Mouse (Mus musculus) forebrain, embryonic 12.5 days (tissue): ENCODE measurements at regions not wholly inside any gene's neighbourhood (a gene's known extent, or its start where the extent isn't known, plus 50 kb on each side); places are given as distances from the start of the nearest gene placed in this dataset.

ENCODE experiments used
- ATAC-seq: fragments of 200-750 bp; cut with Nextera tagmentation; 2 replicates; pipeline ENCODE4 v1.8.0; 2017; ENCODE audit warnings: moderate TSS enrichment; ENCODE audit not compliant: low FRiP score
- H3K27ac ChIP-seq: fragments of 300-500 bp; sonication (generic); 2 replicates; pipeline ENCODE4 v1.5.1; 2016; ENCODE audit warnings: mild to moderate bottlenecking
- H3K27me3 ChIP-seq: fragments of 300-500 bp; sonication (generic); 2 replicates; pipeline ENCODE4 v1.6.1; 2016; ENCODE audit warnings: mild to moderate bottlenecking
- H3K36me3 ChIP-seq: fragments of 300-500 bp; sonication (generic); replicated peaks from 2 replicates; pipeline ENCODE4 v1.6.1; 2016; ENCODE audit warnings: mild to moderate bottlenecking
- H3K4me1 ChIP-seq: fragments of 300-500 bp; sonication (generic); 2 replicates; pipeline ENCODE4 v1.6.1; 2016
- H3K4me2 ChIP-seq: fragments of 300-500 bp; sonication (generic); 2 replicates; pipeline ENCODE4 v1.6.1; 2016; ENCODE audit warnings: mild to moderate bottlenecking, moderate library complexity
- H3K4me3 ChIP-seq: fragments of 300-500 bp; sonication (generic); replicated peaks from 2 replicates; pipeline ENCODE4 v1.5.1; 2016; ENCODE audit warnings: mild to moderate bottlenecking
- H3K9ac ChIP-seq: fragments of 300-500 bp; sonication (generic); 2 replicates; pipeline ENCODE4 v1.6.1; 2016; ENCODE audit warnings: mild to moderate bottlenecking
- H3K9me3 ChIP-seq: fragments of 300-500 bp; sonication (generic); 2 replicates; pipeline ENCODE4 v1.6.1; 2016
- WGBS: fragments of 180-500 bp; shearing (Covaris S2); methylation state at CpG from one replicate; pipeline ENCODE4 v1.1.7; 2016; 5-methylcytosine and 5-hydroxymethylcytosine counted together

DNA sequence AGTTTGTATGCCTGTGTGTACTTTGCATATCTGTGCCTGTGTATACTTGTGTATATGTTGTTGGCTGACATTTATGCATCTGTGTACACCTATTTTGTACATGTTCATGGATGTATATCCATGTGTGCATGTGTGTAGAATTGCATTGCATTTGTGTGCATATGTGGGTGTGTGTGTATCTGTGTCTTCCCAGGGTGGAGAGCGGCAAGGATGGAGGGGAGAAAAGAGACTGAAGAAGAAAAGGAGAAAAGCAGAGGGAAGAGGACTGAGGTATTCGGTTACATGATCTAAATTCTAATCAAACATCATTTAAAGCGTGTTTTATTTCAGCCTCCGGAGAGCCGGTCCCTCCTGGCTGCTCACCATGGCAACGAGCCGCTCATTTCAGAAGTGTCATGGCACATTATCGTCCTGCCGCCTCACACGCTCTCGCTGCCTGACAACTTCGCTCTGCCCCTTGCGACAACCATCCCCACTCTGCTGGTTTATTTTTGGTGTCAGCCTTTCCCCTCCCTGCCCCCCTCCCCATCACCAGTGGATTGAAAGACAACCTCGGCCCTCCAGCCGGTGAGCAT is 58.6 kb downstream of the Mrm1 start:
- H3K27me3 ChIP-seq: peaks cover 60% of the 10 kb centered on the region
- H3K4me3 ChIP-seq: no peak overlapping the region
- peak; percentile 84 for ATAC-seq
- 20% methylated on average over 15 of the region's 15 CpGs for WGBS
- H3K9ac ChIP-seq: no peak overlapping the region
- H3K27ac ChIP-seq: peak overlapping the region; percentile 47
- peak overlapping the region; percentile 31 for H3K4me2 ChIP-seq
- 0 out of 2 replicates have a peak, but pooled peaks cover under 1% of the 10 kb centered on the region for H3K9me3 ChIP-seq
- H3K4me1 ChIP-seq: peaks cover 37% of the 10 kb centered on the region
- H3K36me3 ChIP-seq: no peaks in the 10 kb centered on the region

DNA sequence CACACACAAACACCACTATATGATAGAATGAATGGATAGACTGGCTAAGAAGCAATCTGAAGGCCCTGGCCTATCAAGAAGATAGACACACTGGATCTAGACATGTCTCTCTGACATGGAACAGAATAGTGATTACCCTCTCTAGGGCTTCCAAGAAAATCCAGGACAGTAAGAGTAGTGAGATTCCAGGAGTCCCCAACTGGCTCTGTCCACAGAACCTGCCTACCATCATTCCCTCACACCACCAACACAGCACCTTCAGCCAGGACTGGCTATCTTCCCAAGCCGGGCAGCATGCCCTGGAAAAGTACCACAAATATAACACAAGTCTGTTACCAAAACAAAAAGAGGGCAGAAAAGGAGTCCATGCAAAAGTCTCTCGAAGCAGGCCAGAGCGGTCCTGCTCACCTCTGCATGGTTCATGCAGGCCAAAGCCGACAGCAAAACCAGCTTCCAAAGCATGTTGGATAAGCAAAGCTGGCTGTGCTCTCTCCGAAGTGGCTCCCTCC is 59.8 kb downstream of the Mrm1 start:
- no peak overlapping the region for H3K27ac ChIP-seq
- ATAC-seq: no peak
- 83% methylated on average over 5 of the region's 5 CpGs for WGBS
- no peak overlapping the region for H3K4me2 ChIP-seq
- no peak overlapping the region for H3K4me3 ChIP-seq
- no peaks in the 10 kb centered on the region for H3K36me3 ChIP-seq
- peaks cover 30% of the 10 kb centered on the region for H3K4me1 ChIP-seq
- H3K9me3 ChIP-seq: 0 out of 2 replicates have a peak, but pooled peaks cover 3% of the 10 kb centered on the region
- H3K9ac ChIP-seq: no peak overlapping the region
- peaks cover 56% of the 10 kb centered on the region for H3K27me3 ChIP-seq

DNA sequence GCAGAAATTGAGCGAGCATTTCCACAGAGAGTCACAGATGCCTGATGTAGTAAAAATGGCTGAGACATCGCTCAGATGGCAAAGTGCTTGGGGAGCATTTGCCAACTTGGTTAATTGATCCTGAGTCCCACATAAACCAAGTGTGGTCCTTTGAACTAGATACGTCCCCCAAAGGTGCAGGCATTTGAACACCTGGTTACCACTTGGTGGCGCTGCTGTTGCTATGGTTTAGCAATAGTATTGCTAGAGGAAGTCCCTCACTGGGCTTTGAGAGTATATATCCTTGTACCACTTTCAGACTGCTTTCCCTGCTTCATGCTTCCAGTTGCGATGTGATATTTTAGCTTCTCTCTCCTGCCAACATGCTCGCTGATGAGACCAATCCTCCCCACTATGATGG is 67.3 kb downstream of the Mrm1 start:
- H3K4me3 ChIP-seq: no peak overlapping the region
- H3K36me3 ChIP-seq: no peaks in the 10 kb centered on the region
- H3K9me3 ChIP-seq: 0 out of 2 replicates have a peak, but pooled peaks cover 6% of the 10 kb centered on the region
- peaks cover 23% of the 10 kb centered on the region for H3K4me1 ChIP-seq
- 75% methylated on average over 6 of the region's 6 CpGs for WGBS
- peaks cover 75% of the 10 kb centered on the region for H3K27me3 ChIP-seq
- H3K4me2 ChIP-seq: no peak overlapping the region
- no peak overlapping the region for H3K27ac ChIP-seq
- no peak overlapping the region for H3K9ac ChIP-seq
- ATAC-seq: no peak

DNA sequence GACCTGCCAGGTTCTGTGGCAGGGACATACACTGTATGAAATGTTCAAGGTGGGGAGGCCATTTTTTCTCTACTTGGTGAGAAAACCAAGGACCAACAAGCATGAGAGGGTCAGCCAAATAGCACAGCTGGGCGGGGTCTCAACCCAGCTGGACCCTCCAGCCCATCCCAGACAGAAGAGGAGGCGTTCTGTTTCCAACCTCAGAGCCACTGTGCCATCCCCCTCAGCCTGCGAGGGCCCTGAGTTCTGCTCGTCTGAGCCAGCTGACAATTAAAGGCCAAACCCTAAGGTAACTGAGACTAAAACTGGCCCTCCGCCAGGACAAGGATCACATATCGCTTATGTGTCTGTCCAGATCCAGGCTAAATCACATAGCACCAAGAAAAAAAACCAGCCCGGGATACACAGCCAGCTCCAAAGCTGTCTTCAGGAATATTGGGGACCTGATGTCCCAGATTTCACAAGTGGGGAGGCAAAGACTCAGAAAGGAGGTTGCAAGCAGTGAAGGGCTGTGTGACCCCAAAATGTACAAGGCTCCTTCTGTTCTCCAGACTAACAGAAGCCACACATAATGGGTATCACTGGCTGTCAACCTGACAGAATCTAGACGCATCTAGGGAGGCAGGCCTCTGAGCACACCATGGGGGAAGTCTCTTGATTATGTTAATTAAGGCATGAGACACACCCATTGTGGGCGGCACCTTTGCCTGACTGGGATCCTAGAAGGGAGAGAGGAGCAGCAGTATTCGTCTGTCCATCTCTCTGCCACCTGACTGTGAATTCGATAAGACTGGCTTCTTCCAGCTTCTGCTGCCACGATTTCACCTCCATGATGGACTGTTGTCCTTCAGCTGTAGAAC is 69.6 kb downstream of the Mrm1 start:
- H3K4me3 ChIP-seq: no peak overlapping the region
- no peak overlapping the region for H3K4me2 ChIP-seq
- ATAC-seq: no peak
- 40% methylated on average over 12 of the region's 12 CpGs for WGBS
- peaks cover 69% of the 10 kb centered on the region for H3K27me3 ChIP-seq
- no peak overlapping the region for H3K9ac ChIP-seq
- H3K27ac ChIP-seq: no peak overlapping the region
- no peaks in the 10 kb centered on the region for H3K36me3 ChIP-seq
- H3K9me3 ChIP-seq: 0 out of 2 replicates have a peak, but pooled peaks cover 3% of the 10 kb centered on the region
- peaks cover 23% of the 10 kb centered on the region for H3K4me1 ChIP-seq

DNA sequence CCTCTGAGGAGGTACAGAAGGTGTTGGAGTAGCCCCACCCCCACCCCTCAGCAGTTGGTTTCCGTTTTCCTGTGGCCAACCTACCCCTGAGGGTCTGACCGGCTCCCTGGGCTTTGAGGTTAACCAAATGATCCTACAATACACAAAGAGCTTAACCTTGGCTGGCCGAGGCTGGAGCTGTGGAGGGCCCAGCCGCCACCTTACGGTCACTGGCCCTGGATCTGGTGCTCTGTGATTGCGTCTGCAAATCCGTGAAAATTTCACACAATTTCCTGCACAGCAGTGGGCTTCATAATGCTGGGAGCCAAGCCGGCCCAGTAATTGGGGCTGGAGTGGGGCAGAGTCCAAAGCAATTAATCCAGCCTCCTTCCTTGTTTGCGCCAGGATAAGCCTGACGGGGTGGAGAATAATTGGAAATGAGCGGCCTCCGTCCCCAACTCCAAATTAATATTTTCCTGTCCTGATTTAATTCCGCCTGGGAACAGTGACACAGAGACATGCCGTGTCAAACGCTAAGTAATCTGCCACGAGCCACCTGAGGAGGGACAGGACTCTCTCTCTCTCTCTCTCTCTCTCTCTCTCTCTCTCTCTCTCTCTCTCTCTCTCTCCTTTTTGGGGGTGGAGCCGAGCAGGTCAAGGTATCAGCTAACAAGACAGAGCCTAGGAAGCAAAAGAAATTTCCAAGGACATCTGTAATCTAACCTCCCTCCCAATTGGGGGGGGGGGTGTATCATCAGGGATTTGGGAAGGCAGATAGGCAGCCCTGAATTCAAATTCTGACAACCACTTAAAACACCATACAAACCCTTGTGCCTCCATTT is 80.3 kb downstream of the Mrm1 start:
- Histone ChIP-seq H3K4me1 (peaks cover 13% of the 10 kb centered on the region), H3K36me3 (no peaks in the 10 kb centered on the region), H3K9me3 (no peaks in the 10 kb centered on the region), H3K27ac (peak overlapping the region; percentile 63; the same call in 1 of the 2 replicates), H3K9ac (no peak overlapping the region), H3K4me2 (peak overlapping the region; percentile 10; the same call in 1 of the 2 replicates), H3K4me3 (no peak overlapping the region), H3K27me3 (peaks cover 67% of the 10 kb centered on the region)
- WGBS: 15% methylated on average over 17 of the region's 17 CpGs
- no peak for ATAC-seq

DNA sequence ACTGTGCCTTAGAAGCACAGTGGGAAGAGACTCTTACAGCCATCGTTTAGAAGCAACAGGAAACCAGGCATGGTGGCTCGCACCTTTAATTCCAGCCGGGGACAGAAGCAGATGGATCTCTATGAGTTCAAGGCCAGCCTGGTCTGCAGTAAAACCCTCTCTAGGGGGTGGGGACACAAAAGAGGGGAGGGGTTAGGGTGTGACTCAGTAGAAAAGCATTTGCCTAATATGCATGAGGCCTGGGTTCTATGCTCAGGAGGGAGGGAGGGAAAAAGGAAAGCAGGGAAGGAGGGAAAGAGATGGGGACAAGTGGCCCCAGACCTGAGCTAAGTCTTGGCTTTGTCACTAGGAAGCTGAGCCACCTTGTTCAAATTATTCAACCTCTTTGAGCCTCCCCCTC is 81.2 kb downstream of the Mrm1 start:
- H3K4me1 ChIP-seq: peaks cover 13% of the 10 kb centered on the region
- no peak overlapping the region for H3K4me3 ChIP-seq
- H3K9me3 ChIP-seq: no peaks in the 10 kb centered on the region
- 0 out of 2 replicates have a peak overlapping the region, but pooled peaks have one; percentile 63 for H3K27ac ChIP-seq
- H3K27me3 ChIP-seq: peaks cover 69% of the 10 kb centered on the region
- no peak for ATAC-seq
- H3K36me3 ChIP-seq: no peaks in the 10 kb centered on the region
- WGBS: 68% methylated on average over 3 of the region's 3 CpGs
- no peak overlapping the region for H3K4me2 ChIP-seq
- no peak overlapping the region for H3K9ac ChIP-seq

DNA sequence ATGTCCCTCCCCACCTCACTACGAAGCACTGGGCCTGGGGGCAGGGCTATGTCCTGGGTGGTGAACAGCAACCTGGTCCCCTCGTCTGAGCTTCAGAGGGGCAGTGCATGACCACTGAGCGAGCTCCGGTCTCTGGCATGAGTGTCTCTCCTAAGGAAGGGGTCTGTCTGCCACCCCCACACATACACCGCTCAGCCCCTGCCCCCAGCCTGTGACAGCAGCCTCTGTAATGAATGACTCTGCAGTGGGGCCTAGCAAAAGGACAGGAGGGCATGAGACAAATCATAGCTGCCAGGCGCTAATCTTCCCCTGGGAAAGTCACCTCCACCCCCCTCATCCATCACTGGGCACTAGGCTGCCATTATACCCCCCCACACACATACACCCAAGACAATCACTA is 87.4 kb downstream of the Mrm1 start:
- Histone ChIP-seq H3K9me3 (no peaks in the 10 kb centered on the region), H3K4me3 (no peak overlapping the region), H3K27me3 (peaks cover 60% of the 10 kb centered on the region), H3K9ac (no peak overlapping the region), H3K4me1 (peaks cover 30% of the 10 kb centered on the region), H3K36me3 (no peaks in the 10 kb centered on the region), H3K4me2 (no peak overlapping the region), H3K27ac (no peak overlapping the region)
- ATAC-seq: no peak
- 79% methylated on average over 6 of the region's 6 CpGs for WGBS

DNA sequence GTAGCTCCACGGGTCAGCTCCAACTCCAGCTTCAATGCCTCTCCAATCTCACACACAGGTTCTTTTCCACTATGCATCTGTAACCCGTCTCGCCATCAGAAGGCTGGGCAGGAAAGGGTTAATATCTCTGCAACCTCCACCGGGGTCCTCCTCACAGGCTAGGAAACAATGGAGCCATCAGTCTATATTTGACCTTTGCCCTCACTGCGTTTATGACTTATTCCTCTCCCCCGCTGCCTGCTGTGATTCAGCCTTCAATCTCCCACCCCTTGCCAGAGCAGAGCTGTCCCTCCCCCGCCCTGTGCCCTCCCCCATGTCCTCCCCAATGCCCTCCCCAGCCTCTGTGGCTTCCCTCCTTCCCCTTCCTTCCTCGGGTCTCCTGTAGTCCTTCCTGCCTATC is 89.1 kb downstream of the Mrm1 start:
- no peak overlapping the region for H3K27ac ChIP-seq
- WGBS: 25% methylated on average over 8 of the region's 8 CpGs

DNA sequence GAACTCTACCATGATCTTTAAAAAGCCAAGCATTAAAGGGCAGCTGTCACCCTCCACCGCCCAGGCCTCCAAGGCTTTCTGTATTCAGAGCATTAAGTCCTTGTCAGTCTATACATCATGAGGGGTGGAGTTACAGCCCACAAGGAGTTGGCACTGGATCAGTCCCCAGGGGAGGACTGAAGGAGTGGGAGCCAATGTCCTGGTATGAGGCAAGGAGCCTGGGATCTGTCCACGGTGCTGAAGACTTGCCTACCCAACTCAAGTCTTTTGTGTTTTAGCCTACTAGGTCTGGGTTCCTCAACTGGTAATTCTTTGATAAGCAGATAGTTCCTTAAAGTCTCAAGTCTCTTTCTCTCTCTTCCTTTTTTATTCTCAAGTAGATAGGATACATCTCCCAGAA is 90.1 kb downstream of the Mrm1 start:
- ATAC-seq: no peak
- no peak overlapping the region for H3K27ac ChIP-seq
- H3K4me3 ChIP-seq: no peak overlapping the region
- no peak overlapping the region for H3K4me2 ChIP-seq
- peaks cover 64% of the 10 kb centered on the region for H3K27me3 ChIP-seq
- no peak overlapping the region for H3K9ac ChIP-seq
- H3K9me3 ChIP-seq: no peaks in the 10 kb centered on the region
- peaks cover 33% of the 10 kb centered on the region for H3K4me1 ChIP-seq
- H3K36me3 ChIP-seq: no peaks in the 10 kb centered on the region
- 16% methylated on average over 2 of the region's 2 CpGs for WGBS

More for the DNA sequence above, 89.1 kb downstream of the Mrm1 start:
- Histone ChIP-seq H3K4me1 (peaks cover 37% of the 10 kb centered on the region), H3K9me3 (no peaks in the 10 kb centered on the region), H3K4me2 (no peak overlapping the region), H3K9ac (no peak overlapping the region), H3K4me3 (no peak overlapping the region), H3K36me3 (no peaks in the 10 kb centered on the region), H3K27me3 (peaks cover 59% of the 10 kb centered on the region)
- no peak for ATAC-seq

DNA sequence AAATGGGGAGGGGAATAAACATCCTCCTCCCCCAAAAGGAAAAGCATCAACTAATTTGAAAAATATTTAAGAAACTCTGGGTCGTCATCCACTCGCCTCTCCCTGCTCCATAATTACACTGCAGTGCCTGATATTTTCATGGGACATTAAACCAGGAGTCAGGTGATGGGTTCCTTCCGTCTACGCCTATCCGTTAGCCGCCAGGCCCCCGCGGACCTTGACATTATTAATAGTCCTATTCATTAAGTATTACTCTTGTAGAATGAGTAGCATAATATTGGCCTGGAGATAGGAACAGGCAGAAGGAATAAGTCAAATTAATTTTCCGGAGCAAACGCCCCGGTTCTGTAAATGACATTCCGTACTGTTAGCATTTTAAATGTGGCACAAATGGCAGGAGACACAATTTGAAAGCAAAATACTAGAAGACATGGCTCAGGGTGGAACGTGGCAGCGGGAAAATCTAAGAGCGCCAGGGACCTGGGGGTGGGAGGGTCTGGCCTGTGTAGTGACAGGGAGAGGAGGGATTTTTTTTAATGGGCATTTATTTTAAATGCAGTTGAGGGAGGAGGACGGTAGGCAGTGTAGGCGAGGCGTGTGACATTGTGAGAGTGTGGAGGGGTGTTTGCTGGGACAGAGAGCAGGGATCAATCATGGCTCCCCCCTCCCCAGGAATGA is 93.2 kb downstream of the Mrm1 start:
- Histone ChIP-seq H3K4me2 (no peak overlapping the region), H3K4me3 (no peak overlapping the region), H3K4me1 (peaks cover 34% of the 10 kb centered on the region; the same call in 1 of the 2 replicates), H3K27me3 (peaks cover 67% of the 10 kb centered on the region), H3K36me3 (no peaks in the 10 kb centered on the region), H3K9ac (no peak overlapping the region), H3K9me3 (no peaks in the 10 kb centered on the region), H3K27ac (no peak overlapping the region)
- WGBS: 71% methylated on average over 18 of the region's 18 CpGs
- no peak for ATAC-seq

DNA sequence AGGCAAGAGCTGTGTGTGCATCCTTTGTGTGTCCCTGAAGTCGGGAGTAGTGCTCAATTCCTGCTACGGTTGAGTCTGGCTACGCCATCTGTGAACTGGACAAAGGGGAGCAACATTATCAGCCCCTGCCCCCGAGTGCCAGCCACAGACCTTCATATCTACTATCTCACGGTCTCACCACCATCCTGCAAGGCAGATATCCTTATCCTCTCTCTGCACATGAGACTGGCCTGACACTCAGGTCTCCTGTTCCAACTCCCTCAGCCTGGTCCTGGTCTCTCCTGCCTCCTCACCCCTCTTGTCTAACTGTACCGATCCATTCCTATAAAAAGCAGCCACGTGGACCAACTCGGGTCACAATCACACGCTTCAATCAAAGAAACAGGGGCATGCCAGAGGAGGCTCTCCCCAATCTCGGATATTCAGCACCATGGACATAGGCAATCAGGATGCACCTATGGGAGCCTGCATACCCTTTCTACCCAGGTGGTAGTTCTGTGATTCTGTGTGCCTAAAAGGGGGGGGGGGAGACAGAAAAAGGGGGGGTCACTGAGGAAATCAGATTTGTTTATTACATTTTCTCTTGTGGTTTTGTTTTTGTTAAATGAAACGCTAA is 94.0 kb downstream of the Mrm1 start:
- Histone ChIP-seq H3K4me2 (no peak overlapping the region), H3K27ac (no peak overlapping the region), H3K9me3 (no peaks in the 10 kb centered on the region), H3K36me3 (no peaks in the 10 kb centered on the region), H3K4me3 (no peak overlapping the region), H3K9ac (no peak overlapping the region), H3K4me1 (peaks cover 26% of the 10 kb centered on the region; the same call in 1 of the 2 replicates), H3K27me3 (peaks cover 64% of the 10 kb centered on the region)
- WGBS: 50% methylated on average over 11 of the region's 11 CpGs
- ATAC-seq: no peak
